Mouse (Mus musculus): ENCODE results near the gene Ahdc1. TPM values are rescaled to one million over a fixed set of nuclear protein-coding genes. Genes with fewer than 3 reads are reported as not detected.
A peak's percentile ranks its signal among the peaks of the same experiment; 100 is the strongest.

Gene Ahdc1
- polyA plus RNA-seq, 1 experiment from 2014 or later: 5.3 TPM

DNA sequence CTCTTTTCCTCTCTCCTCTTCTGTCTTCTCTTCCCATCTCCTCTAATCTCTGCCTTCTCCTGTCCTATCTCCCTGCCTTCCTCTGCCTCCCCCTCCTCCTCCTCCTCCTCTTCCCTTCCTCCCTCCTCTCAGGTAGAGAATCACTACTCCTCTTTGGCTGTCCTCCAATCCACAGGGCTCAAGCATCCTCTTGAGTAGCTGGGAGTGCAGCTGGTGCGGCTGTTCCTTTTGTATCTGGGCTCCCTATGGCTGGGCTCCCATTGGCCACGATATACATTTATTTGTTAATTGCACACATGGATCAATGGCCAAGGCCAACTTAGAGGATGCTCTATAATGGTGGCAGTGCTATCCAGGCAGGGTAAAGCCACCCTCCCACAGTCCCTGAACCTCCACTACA lies 38.5 kb upstream of the Ahdc1 start:
- no peak overlapping the region for H3K9ac ChIP-seq (ENCODE audit: low read depth, low read length)
- H3K4me1 ChIP-seq (ENCODE audit: control insufficient read depth, insufficient read depth, low read length): peaks cover 26% of the 10 kb centered on the region
- no peaks in the 10 kb centered on the region for H3K36me3 ChIP-seq (ENCODE audit: control insufficient read depth, insufficient read depth, low read length)
- H3K4me2 ChIP-seq (ENCODE audit: low read depth, low read length): no peak overlapping the region
- no peaks in the 10 kb centered on the region for H3K9me3 ChIP-seq (ENCODE audit: control insufficient read depth, low read length)
- no peak overlapping the region for H3K27ac ChIP-seq (ENCODE audit: low read length)
- H3K4me3 ChIP-seq (ENCODE audit: low read length): no peak overlapping the region
- peaks cover 5% of the 10 kb centered on the region; the same call in 1 of the 2 replicates for H3K27me3 ChIP-seq (replicated peaks; ENCODE audit: control insufficient read depth, insufficient read depth, low read length)
- ATAC-seq: no peak
- WGBS: 36% methylated on average over 2 of the region's 2 CpGs

DNA sequence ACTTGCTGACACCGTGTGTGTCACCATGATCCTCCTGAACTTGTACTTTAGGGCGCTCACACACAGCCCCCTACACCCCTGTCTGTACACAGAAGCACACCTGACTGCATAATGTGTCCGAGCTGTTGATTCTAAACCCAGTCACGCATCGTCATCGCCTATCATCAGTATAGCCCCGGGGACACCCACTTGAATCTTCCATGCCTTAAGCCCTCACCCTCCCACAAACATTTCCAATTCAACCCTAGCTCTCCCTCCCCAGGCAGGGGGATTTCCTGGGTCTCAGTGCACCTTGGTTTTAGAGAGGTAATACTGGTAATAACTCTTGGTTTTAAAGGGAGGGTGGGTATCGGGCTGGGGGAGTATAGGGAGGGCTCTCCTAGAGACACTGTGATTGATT lies 37.9 kb upstream of the Ahdc1 start:
- Histone ChIP-seq H3K36me3 (ENCODE audit: control insufficient read depth, insufficient read depth, low read length) (no peaks in the 10 kb centered on the region), H3K27ac (ENCODE audit: low read length) (no peak overlapping the region), H3K4me2 (ENCODE audit: low read depth, low read length) (no peak overlapping the region), H3K27me3 (replicated peaks; ENCODE audit: control insufficient read depth, insufficient read depth, low read length) (peaks cover 5% of the 10 kb centered on the region; the same call in 1 of the 2 replicates), H3K4me3 (ENCODE audit: low read length) (no peak overlapping the region), H3K9me3 (ENCODE audit: control insufficient read depth, low read length) (no peaks in the 10 kb centered on the region), H3K9ac (ENCODE audit: low read depth, low read length) (peak overlapping the region; percentile 63; the same call in 1 of the 2 replicates), H3K4me1 (ENCODE audit: control insufficient read depth, insufficient read depth, low read length) (peaks cover 26% of the 10 kb centered on the region)
- no peak for ATAC-seq
- 62% methylated on average over 8 of the region's 8 CpGs for WGBS

- H3K4me1 ChIP-seq (ENCODE audit: control insufficient read depth, insufficient read depth, low read length): peaks cover 26% of the 10 kb centered on the region
- peak within 1 kb of the TSS; percentile 52; the same call in 1 of the 2 replicates for H3K27ac ChIP-seq (ENCODE audit: low read length)
- H3K9ac ChIP-seq (ENCODE audit: low read depth, low read length): peak within 1 kb of the TSS; percentile 63
- H3K4me3 ChIP-seq (ENCODE audit: low read length): peak within 1 kb of the TSS; percentile 43
- H3K36me3 ChIP-seq (ENCODE audit: control insufficient read depth, insufficient read depth, low read length): no peaks in the 10 kb centered on the region
- 13% methylated on average over 21 of the region's 21 CpGs for WGBS
- peak; percentile 86 for ATAC-seq
- H3K27me3 ChIP-seq (replicated peaks; ENCODE audit: control insufficient read depth, insufficient read depth, low read length): peaks cover 5% of the 10 kb centered on the region; the same call in 1 of the 2 replicates
- peak within 1 kb of the TSS; percentile 64 for H3K4me2 ChIP-seq (ENCODE audit: low read depth, low read length)
- H3K9me3 ChIP-seq (ENCODE audit: control insufficient read depth, low read length): no peaks in the 10 kb centered on the region
Measured at GRCm38 (mm10) chr4:132973814-132974398, 37.2 kb upstream of the Ahdc1 start, which contains the start of gene Fgr. TSS of gene Fgr (plus strand) at chr4:132974095.

DNA sequence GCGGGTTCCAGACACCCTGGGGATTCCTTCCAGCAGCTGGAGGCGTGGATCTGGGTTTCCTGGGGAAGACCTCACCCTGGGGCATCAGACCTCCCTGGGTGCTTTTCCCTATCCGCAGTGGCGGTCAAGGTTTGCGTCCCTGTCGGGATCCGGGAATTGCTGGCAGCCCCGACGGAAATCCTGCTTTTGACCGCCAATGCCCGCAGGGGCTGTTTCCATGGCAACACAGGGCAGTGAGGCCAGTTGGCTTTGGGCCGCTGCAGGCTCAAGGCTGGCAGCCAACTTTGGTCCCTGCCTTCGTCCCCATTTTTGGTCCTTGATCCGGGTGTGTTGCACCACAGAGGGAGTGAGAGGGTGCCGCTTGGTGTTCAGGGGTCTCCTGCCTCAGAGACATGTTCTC lies 36.2 kb upstream of the Ahdc1 start:
- Histone ChIP-seq H3K9me3 (ENCODE audit: control insufficient read depth, low read length) (no peaks in the 10 kb centered on the region), H3K4me1 (ENCODE audit: control insufficient read depth, insufficient read depth, low read length) (peaks cover 29% of the 10 kb centered on the region), H3K4me2 (ENCODE audit: low read depth, low read length) (peak overlapping the region; percentile 64), H3K27me3 (replicated peaks; ENCODE audit: control insufficient read depth, insufficient read depth, low read length) (peaks cover 5% of the 10 kb centered on the region; the same call in 1 of the 2 replicates), H3K9ac (ENCODE audit: low read depth, low read length) (peak overlapping the region; percentile 63), H3K27ac (ENCODE audit: low read length) (peak overlapping the region; percentile 51; the same call in 1 of the 2 replicates), H3K36me3 (ENCODE audit: control insufficient read depth, insufficient read depth, low read length) (no peaks in the 10 kb centered on the region), H3K4me3 (ENCODE audit: low read length) (peak overlapping the region; percentile 43)
- 7% methylated on average over 15 of the region's 15 CpGs for WGBS
- ATAC-seq: no peak

- no peak overlapping the region for H3K27ac ChIP-seq (ENCODE audit: low read length)
- H3K9ac ChIP-seq (ENCODE audit: low read depth, low read length): no peak overlapping the region
- no peaks in the 10 kb centered on the region for H3K9me3 ChIP-seq (ENCODE audit: control insufficient read depth, low read length)
- peaks cover 29% of the 10 kb centered on the region for H3K4me1 ChIP-seq (ENCODE audit: control insufficient read depth, insufficient read depth, low read length)
- no peak overlapping the region for H3K4me2 ChIP-seq (ENCODE audit: low read depth, low read length)
- H3K27me3 ChIP-seq (replicated peaks; ENCODE audit: control insufficient read depth, insufficient read depth, low read length): peaks cover 5% of the 10 kb centered on the region; the same call in 1 of the 2 replicates
- no peak for ATAC-seq
- 75% methylated on average over 3 of the region's 3 CpGs for WGBS
- no peak overlapping the region for H3K4me3 ChIP-seq (ENCODE audit: low read length)
- no peaks in the 10 kb centered on the region for H3K36me3 ChIP-seq (ENCODE audit: control insufficient read depth, insufficient read depth, low read length)
Measured at GRCm38 (mm10) chr4:132975791-132976190, 35.3 kb upstream of the Ahdc1 start.

GRCm38 (mm10) chr4:132976729-132977128 lies 34.3 kb upstream of the Ahdc1 start:
- Histone ChIP-seq H3K4me1 (ENCODE audit: control insufficient read depth, insufficient read depth, low read length) (peaks cover 29% of the 10 kb centered on the region), H3K27ac (ENCODE audit: low read length) (no peak overlapping the region), H3K4me3 (ENCODE audit: low read length) (no peak overlapping the region), H3K27me3 (replicated peaks; ENCODE audit: control insufficient read depth, insufficient read depth, low read length) (peaks cover 5% of the 10 kb centered on the region; the same call in 1 of the 2 replicates), H3K9me3 (ENCODE audit: control insufficient read depth, low read length) (no peaks in the 10 kb centered on the region), H3K36me3 (ENCODE audit: control insufficient read depth, insufficient read depth, low read length) (no peaks in the 10 kb centered on the region), H3K4me2 (ENCODE audit: low read depth, low read length) (no peak overlapping the region), H3K9ac (ENCODE audit: low read depth, low read length) (no peak overlapping the region)
- no peak for ATAC-seq
- 72% methylated on average over 6 of the region's 6 CpGs for WGBS

DNA sequence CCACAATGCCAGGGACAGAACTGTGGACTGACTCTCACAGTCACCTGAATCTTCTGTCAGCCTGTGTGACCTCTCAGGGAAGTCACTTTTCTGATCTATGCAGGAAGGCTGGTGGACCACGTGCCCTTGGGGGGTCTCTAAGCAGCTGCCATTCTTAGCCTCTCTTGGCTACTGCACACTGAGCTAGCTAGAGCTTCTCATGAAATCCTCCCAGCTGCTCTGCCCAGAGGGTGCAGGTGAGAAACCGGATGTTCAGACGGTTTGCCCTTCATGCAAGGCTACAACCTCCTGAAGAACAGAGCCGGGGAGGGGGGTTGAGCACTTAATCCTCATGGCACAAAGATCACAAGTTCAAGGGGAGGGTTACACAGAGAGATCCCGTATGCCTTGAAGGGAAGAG lies 33.5 kb upstream of the Ahdc1 start:
- 51% methylated on average over 5 of the region's 5 CpGs for WGBS
- Histone ChIP-seq H3K27me3 (replicated peaks; ENCODE audit: control insufficient read depth, insufficient read depth, low read length) (peaks cover 5% of the 10 kb centered on the region; the same call in 1 of the 2 replicates), H3K4me2 (ENCODE audit: low read depth, low read length) (no peak overlapping the region), H3K9ac (ENCODE audit: low read depth, low read length) (no peak overlapping the region), H3K4me3 (ENCODE audit: low read length) (no peak overlapping the region), H3K9me3 (ENCODE audit: control insufficient read depth, low read length) (no peaks in the 10 kb centered on the region), H3K4me1 (ENCODE audit: control insufficient read depth, insufficient read depth, low read length) (peaks cover 27% of the 10 kb centered on the region), H3K27ac (ENCODE audit: low read length) (no peak overlapping the region), H3K36me3 (ENCODE audit: control insufficient read depth, insufficient read depth, low read length) (no peaks in the 10 kb centered on the region)
- no peak for ATAC-seq

GRCm38 (mm10) chr4:132979186-132979585 lies 31.9 kb upstream of the Ahdc1 start:
- WGBS: 43% methylated on average over 2 of the region's 2 CpGs
- no peak overlapping the region for H3K27ac ChIP-seq (ENCODE audit: low read length)
- no peak overlapping the region for H3K4me3 ChIP-seq (ENCODE audit: low read length)
- H3K4me2 ChIP-seq (ENCODE audit: low read depth, low read length): no peak overlapping the region
- H3K27me3 ChIP-seq (replicated peaks; ENCODE audit: control insufficient read depth, insufficient read depth, low read length): peaks cover 5% of the 10 kb centered on the region; the same call in 1 of the 2 replicates
- no peak for ATAC-seq
- no peaks in the 10 kb centered on the region for H3K9me3 ChIP-seq (ENCODE audit: control insufficient read depth, low read length)
- no peaks in the 10 kb centered on the region for H3K36me3 ChIP-seq (ENCODE audit: control insufficient read depth, insufficient read depth, low read length)
- H3K9ac ChIP-seq (ENCODE audit: low read depth, low read length): no peak overlapping the region
- H3K4me1 ChIP-seq (ENCODE audit: control insufficient read depth, insufficient read depth, low read length): peaks cover 24% of the 10 kb centered on the region

DNA sequence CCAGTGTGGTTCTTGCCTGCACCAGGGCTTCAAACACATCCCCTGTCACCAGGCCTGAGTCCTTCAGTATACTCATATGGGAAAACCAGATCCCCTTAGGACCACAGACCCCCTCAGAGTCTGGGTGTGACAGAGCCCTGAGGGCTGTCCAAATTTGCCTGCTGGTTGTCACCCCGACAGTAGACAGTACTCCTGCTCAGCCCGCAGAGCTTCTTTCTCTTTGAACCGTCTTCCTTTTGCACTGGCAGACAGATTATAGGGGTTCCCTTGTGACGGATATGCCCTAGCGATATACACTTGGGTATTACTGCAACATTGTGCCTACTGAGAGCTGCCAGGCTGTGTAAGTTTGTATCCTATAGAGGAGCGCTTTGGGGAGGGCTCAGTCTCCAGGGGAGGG lies 29.4 kb upstream of the Ahdc1 start:
- Histone ChIP-seq H3K27me3 (replicated peaks; ENCODE audit: control insufficient read depth, insufficient read depth, low read length) (no peaks in the 10 kb centered on the region), H3K27ac (ENCODE audit: low read length) (no peak overlapping the region), H3K4me2 (ENCODE audit: low read depth, low read length) (no peak overlapping the region), H3K4me3 (ENCODE audit: low read length) (no peak overlapping the region), H3K36me3 (ENCODE audit: control insufficient read depth, insufficient read depth, low read length) (no peaks in the 10 kb centered on the region), H3K9me3 (ENCODE audit: control insufficient read depth, low read length) (no peaks in the 10 kb centered on the region), H3K9ac (ENCODE audit: low read depth, low read length) (no peak overlapping the region), H3K4me1 (ENCODE audit: control insufficient read depth, insufficient read depth, low read length) (peaks cover 18% of the 10 kb centered on the region)
- ATAC-seq: no peak
- WGBS: 79% methylated on average over 6 of the region's 6 CpGs

Measured in intestine, embryonic 16.5 days (tissue).